Mouse (Mus musculus): ENCODE data around the gene Rph3al.

The Rph3al gene

DNA sequence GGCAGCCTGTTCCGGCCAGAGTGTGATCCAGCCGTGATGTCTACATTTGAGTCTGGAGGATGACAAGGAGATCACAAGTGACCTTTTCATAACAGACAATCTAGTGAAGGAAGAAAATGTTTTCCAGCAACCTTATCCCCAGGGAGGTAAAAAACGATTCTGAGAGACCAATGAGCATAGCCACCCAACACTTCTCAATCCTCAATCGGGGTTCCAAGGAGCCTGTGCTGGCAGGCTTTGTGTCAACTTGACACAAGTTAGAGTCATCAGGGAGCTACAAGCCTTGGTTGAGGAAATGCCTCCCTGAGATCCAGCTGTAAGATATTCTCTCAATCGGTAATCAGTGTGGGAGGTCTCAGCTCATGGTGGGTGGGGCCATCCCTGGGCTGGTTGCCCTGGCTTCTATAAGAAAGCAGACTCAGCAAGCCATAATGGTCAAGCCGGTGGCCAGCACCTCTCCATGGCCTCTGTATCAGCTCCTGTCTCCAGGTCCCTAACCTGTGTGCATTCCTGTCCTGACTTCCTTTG, at the start of gene Rph3al:
Gene Rph3al (minus strand): TSS at position 51 of the 528 bp plus-strand sequence.
- in situ Hi-C loops (cut with MboI, MseI) = no loop called here

GRCm38 (mm10) chr11:75985948-75986347, 47.7 kb upstream of the Rph3al start:
- in situ Hi-C loops (cut with MboI, MseI) = no loop called here

DNA sequence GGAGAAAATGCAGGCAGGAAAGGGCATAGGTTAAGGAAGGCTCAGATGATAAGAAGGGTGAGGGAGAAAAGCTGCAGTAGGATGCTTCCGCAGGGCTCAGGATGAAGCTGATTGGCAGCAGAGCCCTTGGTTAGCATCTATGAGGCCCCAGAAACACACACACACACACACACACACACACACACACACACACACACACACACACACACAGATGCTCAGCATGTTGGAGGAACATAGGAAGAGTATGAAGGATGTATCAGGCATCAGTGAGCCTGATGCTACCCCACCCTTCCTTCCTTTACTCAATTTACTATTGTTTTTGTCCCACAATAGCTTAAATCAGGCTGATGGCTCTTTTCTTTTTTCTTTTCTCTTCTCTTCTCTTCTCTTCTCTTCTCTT, 46.4 kb upstream of the Rph3al start:
- in situ Hi-C loops (cut with MboI, MseI) = no loop called here

- in situ Hi-C loops (cut with MboI, MseI) = no loop called here
These were observed 45.0 kb upstream of the Rph3al start for GRCm38 (mm10) chr11:75983194-75983593.

- in situ Hi-C loops (cut with MboI, MseI) = no loop called here
These were observed 42.2 kb upstream of the Rph3al start for GRCm38 (mm10) chr11:75980413-75980812.

- in situ Hi-C loops (cut with MboI, MseI) = no loop called here
These were observed 39.8 kb upstream of the Rph3al start for GRCm38 (mm10) chr11:75978051-75978450.

GRCm38 (mm10) chr11:75976748-75977147, 38.5 kb upstream of the Rph3al start:
- in situ Hi-C loops (cut with MboI, MseI) = no loop called here

DNA sequence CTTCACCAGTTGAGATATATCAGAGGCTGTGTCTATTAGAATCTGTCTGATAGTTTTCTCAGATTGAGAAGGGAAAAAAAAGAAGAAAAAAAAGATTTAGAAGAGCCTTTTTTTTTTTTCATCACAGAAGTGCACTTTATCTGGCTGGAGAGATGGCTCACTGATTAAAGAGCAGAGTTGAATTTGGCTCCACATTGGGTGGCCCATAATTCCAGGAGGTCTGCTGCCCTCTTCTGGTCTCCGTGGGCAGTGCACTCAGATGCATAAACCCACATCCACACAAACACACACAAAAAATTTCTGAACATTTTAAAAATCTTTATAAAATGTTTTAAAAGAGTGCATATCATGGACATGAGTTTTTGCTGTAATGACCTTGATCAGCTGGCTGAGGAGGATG, 35.8 kb upstream of the Rph3al start:
- in situ Hi-C loops (cut with MboI, MseI) = no loop called here

- in situ Hi-C loops (cut with MboI, MseI) = no loop called here
These were observed 34.8 kb upstream of the Rph3al start for GRCm38 (mm10) chr11:75972916-75973567.

DNA sequence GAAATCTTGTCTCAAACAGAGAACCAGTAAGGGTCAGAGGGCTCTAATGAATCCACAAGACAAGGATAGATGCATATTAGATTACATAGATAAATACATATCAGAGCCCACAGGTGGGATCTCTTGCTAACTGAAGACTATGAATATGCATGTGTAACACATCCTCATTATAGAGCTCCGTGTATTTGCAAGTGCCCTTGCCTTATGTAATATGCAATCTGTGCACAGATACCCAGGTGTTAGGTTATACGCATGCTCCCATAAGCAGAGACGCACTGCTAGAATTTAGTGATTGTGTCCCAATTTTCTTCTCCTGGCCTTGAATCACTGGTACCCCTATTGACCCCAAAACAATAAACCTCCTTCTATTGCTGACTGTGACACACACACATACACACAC, 34.0 kb upstream of the Rph3al start:
- in situ Hi-C loops (cut with MboI, MseI) = no loop called here

DNA sequence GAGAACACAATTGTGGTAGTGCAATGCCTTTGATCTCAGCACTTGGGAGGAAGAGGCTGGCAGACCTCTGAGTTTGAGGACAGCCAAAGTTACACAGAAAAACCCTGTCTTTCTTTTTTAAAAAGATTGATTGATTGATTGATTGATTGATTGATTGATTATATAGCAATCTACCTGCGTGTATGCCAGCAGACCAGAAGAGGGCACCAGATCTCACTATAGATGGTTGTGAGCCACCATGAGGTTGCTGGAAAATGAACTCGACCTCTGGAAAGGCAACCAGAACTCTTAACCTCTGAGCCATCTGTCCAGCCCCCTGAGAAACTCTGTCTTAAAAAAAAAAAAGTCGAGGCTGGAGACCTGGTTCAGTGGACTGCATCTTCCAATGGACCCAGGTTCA, 32.4 kb upstream of the Rph3al start:
- in situ Hi-C loops (cut with MboI, MseI) = no loop called here

DNA sequence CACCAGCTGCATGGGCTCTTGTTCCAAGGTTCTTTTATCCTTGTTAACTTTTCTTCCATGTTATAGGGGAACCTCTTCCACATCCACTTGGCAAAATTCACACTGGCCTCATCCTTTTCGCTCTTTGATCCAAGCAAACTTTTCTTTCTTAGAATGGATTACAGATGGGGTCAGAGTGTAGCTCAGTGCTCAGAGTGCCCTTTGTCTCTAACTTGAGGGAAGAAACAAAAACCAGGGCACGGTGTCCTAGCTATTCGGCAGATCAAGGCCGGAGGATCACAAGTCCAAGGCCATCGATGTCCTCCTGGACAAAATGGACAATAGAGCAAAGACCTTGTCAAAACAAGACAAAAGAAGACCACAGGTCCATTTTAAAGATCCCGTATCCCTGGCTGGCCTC, 30.5 kb upstream of the Rph3al start:
- in situ Hi-C loops (cut with MboI, MseI) = loop anchor here (5.0 kb wide), 3 partner anchors 51 to 191 kb away; no protein-coding TSS in a partner anchor

- in situ Hi-C loops (cut with MboI, MseI) = loop anchor here (5.0 kb wide), 3 partner anchors 49 to 189 kb away; no protein-coding TSS in a partner anchor
These were observed 28.5 kb upstream of the Rph3al start for GRCm38 (mm10) chr11:75966401-75967372.

GRCm38 (mm10) chr11:75965674-75966400, 27.6 kb upstream of the Rph3al start:
- in situ Hi-C loops (cut with MboI, MseI) = loop anchor here (5.0 kb wide), 3 partner anchors 49 to 189 kb away; no protein-coding TSS in a partner anchor

DNA sequence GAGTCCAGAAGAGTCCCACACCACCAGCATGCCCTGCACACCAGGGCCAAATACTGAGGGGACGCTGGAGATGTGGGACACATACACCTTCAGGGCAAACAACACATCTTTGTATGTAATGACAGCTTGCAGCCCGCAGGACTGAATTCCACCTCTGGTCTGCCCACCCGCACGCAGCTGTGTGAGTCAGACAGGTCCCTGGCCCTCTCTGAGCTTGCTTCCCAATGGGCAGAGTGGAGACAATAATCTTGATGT, 26.2 kb upstream of the Rph3al start:
- in situ Hi-C loops (cut with MboI, MseI) = no loop called here

DNA sequence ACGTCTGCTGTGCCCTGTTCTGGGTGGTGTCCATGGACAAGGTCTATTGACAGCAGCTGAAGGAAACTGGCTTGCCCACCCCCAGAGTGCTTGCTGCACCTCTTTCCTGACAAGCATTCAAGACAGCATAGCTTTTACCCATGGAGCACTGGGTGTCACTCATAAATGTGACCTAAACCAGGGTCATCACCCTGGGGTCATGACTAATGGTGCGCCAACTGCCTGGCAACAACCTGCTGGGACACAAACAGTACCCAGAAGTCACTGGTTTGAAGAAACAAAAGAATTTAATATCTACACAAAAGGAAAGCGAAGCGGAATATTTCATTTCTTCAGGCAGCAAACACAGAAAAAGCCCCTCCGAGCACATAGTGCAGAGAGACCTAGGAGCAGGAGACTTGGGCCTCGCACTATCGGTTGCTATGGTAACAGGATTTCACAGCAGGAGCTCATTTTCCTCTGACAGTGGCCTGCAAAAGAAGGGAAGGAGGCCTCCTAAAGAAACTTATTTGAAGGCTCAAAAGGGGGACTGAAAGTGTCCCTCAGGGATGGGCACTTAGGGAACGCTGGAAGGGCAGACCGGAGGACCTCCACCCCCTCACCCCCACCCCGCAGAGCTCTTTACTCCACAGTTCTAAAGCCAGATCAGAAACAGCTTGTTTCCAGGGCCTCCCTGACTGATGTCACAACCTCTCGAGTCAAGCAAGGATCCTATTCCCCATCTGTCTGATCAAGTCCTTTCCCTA, 25.7 kb upstream of the Rph3al start:
- in situ Hi-C loops (cut with MboI, MseI) = no loop called here

- in situ Hi-C loops (cut with MboI, MseI) = no loop called here
These were observed 23.6 kb upstream of the Rph3al start for GRCm38 (mm10) chr11:75961782-75962181.

GRCm38 (mm10) chr11:75957124-75957832, 19.0 kb upstream of the Rph3al start:
- in situ Hi-C loops (cut with MboI, MseI) = no loop called here

GRCm38 (mm10) chr11:75956651-75957050, 18.4 kb upstream of the Rph3al start:
- in situ Hi-C loops (cut with MboI, MseI) = no loop called here

GRCm38 (mm10) chr11:75954896-75955295, 16.7 kb upstream of the Rph3al start:
- in situ Hi-C loops (cut with MboI, MseI) = no loop called here

GRCm38 (mm10) chr11:75951895-75952294, 13.7 kb upstream of the Rph3al start:
- in situ Hi-C loops (cut with MboI, MseI) = no loop called here

Data from T-helper 17 cell (primary cell).